Mouse (Mus musculus) layer of hippocampus, adult 2 months (tissue): ENCODE results near the gene Mad2l1bp. TPM values are rescaled to one million over a fixed set of nuclear protein-coding genes. Genes with fewer than 3 reads are reported as not detected.

Experiments used
- DNase-seq, 2 experiments: peaks; one replicate each; pipeline ENCODE4 v3.0.0; 2022; ENCODE audit warnings: low spot score in 2 of 2
- H3K27ac ChIP-seq: fragments of 200-600 bp; 2 replicates; pipeline ENCODE4 v1.8.1; 2022
- H3K4me3 ChIP-seq: fragments of 200-600 bp; 2 replicates; pipeline ENCODE4 v1.8.1; 2022; ENCODE audit warnings: mild to moderate bottlenecking
- CTCF ChIP-seq: fragments of 200-600 bp; conservative IDR thresholded peaks from 2 replicates; pipeline ENCODE4 v1.8.1; 2022; ENCODE audit warnings: antibody characterized with exemption, mild to moderate bottlenecking, moderate library complexity
- long read RNA-seq, 2 experiments: library from polyadenylated mRNA; stranded (forward); transcript quantifications; one replicate each; pipeline ENCODE4 v2.0.0; 2021; ENCODE audit warnings: borderline mapping rate in 2 of 2
- total RNA-seq, 2 experiments: library from RNA; stranded (reverse); gene quantifications; 2 replicates each; pipeline ENCODE4 v1.2.3; 2021

Mad2l1bp gene
- 10 to 100 TPM in 1 of 2 experiments, 1 to 10 TPM in 1; 7.9 to 10.5 TPM for total RNA-seq
- long read RNA-seq, experiment 1, partial matches to known transcripts: 1 of 4 reads
- long read RNA-seq, experiment 1, other reads (novel, unspliced or antisense): 0 of 4 reads
- long read RNA-seq, experiment 2, transcript Mad2l1bp-201 (3 exons, 1,272 nt): major isoform, 8 of 8 reads
- long read RNA-seq, experiment 2, partial matches to known transcripts: 0 of 8 reads
- long read RNA-seq, experiment 2, other reads (novel, unspliced or antisense): 0 of 8 reads

- H3K27ac ChIP-seq: peak within 1 kb of the TSS; percentile 86
- TF ChIP-seq CTCF: no peak
These were observed at the start of gene Mad2l1bp for GRCm38 (mm10) chr17:46152847-46153782. Gene Mad2l1bp, minus strand, starts transcription at chr17:46153553.

GRCm38 (mm10) chr17:46203078-46203477 is 49.7 kb upstream of the Mad2l1bp start:
- peak overlapping the region; percentile 84 for H3K4me3 ChIP-seq
- TF ChIP-seq CTCF: no peak
- peak; percentile 17 to 26 for DNase-seq
- peak overlapping the region; percentile 87 for H3K27ac ChIP-seq

More at GRCm38 (mm10) chr17:46152847-46153782, at the start of gene Mad2l1bp:
- DNase-seq: peak; percentile 86 to 90
- H3K4me3 ChIP-seq: peak within 1 kb of the TSS; percentile 74

DNA sequence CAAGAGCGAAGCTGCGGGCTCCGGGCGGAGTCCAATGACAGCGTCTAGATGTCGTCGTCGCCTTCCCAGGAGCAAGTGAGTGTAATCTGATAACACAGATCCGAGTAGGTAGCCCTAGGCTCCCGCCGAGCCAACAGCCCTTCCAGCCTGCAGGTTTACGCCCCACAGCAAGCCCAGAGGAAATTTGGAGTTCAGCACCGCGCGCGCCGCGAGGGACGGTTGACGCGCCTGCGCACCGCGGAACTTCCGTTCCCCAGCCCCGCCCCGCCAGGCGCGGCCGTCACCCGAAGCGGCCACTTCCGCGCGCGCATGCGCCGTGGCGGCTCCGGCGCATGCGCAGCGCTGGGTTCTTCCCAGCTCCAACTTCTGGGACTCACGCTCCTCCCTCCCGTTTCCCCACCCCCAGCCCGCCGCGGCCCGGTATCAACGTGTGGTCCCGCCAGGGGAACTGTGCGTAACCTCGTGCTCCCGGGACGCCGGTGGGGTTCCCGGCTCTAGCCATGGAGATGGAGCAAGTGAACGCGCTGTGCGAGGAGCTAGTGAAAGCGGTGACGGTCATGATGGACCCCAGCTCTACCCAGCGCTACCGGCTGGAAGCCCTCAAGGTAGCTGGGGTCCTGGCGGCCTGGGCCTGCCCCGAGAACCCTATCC is 49.2 kb upstream of the Mad2l1bp start, which contains the start of the genes Polh and Xpo5:
Polh (minus strand) TSS at position 225 of the 651 bp plus-strand sequence.
Xpo5 (plus strand) TSS at position 362 of the 651 bp plus-strand sequence.
- DNase-seq: peak; percentile 91
- TF ChIP-seq CTCF: peak; percentile 53
- peak within 1 kb of the TSS; percentile 87 for H3K27ac ChIP-seq

GRCm38 (mm10) chr17:46201151-46201550 is 47.8 kb upstream of the Mad2l1bp start:
- H3K27ac ChIP-seq: no peak overlapping the region
- DNase-seq: no peak
- TF ChIP-seq CTCF: no peak
- no peak overlapping the region; the same call in 1 of the 2 replicates for H3K4me3 ChIP-seq

More for the DNA sequence above, 49.2 kb upstream of the Mad2l1bp start, which contains the start of the genes Polh and Xpo5:
- peak within 1 kb of the TSS; percentile 84 for H3K4me3 ChIP-seq

- no peak overlapping the region for H3K27ac ChIP-seq
- TF ChIP-seq CTCF: no peak
- no peak overlapping the region for H3K4me3 ChIP-seq
- DNase-seq: no peak
These were observed 35.5 kb upstream of the Mad2l1bp start for GRCm38 (mm10) chr17:46188829-46189228.

DNA sequence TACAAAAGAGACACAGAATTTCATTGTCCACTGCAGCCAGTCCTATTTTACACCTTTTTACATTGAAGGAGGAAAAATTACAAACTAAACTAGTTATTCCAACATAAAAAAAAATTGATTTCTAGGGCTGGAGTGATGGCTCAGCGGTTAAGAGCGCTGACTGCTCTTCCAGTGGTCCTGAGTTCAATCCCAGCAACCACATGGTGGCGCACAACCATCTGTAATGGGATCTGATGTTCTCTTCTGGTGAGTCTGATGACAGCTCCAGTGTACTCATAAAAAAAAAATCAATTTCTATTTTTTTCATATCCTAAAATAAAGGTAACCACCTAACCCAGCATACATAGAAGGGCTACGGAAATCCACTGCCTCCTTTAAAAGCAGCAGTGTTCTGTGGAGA is 28.9 kb upstream of the Mad2l1bp start:
- Histone ChIP-seq H3K27ac (no peak overlapping the region), H3K4me3 (no peak overlapping the region)
- DNase-seq: no peak
- peak; percentile 72 for TF ChIP-seq CTCF

DNA sequence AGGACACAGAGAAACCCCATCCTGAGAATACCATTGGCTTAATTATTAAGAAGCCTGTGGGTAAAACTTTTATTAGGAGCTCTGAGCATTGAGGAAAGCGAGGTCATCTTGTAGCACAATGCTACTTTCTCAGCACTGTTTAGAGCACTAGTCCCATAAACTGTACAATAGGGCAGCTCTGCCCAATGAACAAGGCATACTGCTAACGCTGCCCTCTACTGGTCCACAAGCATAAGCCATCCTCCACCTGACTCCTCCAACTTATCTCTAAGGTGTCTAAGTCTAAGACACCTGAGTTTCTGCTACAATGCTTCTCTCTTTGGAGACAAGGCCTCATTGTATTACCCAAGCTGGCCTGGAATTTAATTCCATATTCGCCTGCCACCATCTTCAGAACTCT is 17.2 kb upstream of the Mad2l1bp start:
- Histone ChIP-seq H3K27ac (no peak overlapping the region), H3K4me3 (no peak overlapping the region)
- no peak for DNase-seq
- TF ChIP-seq CTCF: peak; percentile 80

GRCm38 (mm10) chr17:46168768-46169167 is 15.4 kb upstream of the Mad2l1bp start:
- Histone ChIP-seq H3K4me3 (no peak overlapping the region), H3K27ac (no peak overlapping the region)
- no peak for TF ChIP-seq CTCF
- no peak for DNase-seq

- TF ChIP-seq CTCF: no peak
- DNase-seq: no peak
- Histone ChIP-seq H3K4me3 (no peak overlapping the region), H3K27ac (no peak overlapping the region)
These were observed 15.0 kb upstream of the Mad2l1bp start for GRCm38 (mm10) chr17:46168318-46168717.

- Histone ChIP-seq H3K27ac (peak overlapping the region; percentile 39; the same call in 1 of the 2 replicates), H3K4me3 (no peak overlapping the region)
- TF ChIP-seq CTCF: peak; percentile 68
- DNase-seq: peak in 1 of 2 experiments; percentile 47
These were observed 13.7 kb upstream of the Mad2l1bp start for GRCm38 (mm10) chr17:46167014-46167413.

DNA sequence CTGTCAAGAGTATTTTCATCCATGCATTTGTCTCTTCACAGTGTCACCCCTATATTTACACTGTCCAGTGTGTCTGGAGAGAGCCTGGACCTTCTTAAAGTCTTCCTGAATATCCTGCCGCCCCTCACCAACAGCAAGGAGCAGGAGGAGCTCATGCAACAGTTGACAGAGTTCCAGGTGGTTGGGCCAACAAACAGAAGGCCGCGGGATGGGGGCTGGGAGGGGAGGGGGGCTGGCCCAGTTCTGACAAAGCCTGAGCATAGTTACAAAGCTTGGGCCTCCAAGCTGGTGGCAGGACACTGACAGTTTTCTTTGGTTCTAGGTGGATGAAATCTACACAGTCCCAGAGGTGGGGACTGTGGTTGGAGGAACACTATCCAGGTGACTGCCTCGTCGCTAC is 12.9 kb upstream of the Mad2l1bp start:
- DNase-seq: no peak
- no peak overlapping the region for H3K4me3 ChIP-seq
- peak overlapping the region; percentile 39; the same call in 1 of the 2 replicates for H3K27ac ChIP-seq
- TF ChIP-seq CTCF: no peak

DNA sequence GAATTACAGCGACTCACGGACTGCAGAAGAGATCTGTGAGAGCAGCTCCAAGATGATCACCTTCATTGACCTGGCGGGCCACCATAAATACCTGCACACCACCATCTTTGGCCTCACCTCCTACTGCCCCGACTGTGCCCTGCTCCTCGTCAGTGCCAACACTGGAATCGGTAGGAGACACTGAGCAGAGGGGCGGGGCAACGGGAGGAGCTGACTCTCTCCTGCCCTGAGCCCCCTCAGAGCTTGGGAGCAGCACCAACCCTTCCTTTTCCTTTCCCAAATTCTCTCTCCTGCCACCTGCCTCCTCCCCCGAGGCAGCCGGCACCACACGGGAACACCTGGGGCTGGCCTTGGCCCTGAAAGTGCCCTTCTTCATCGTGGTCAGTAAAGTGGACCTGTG is 12.1 kb upstream of the Mad2l1bp start:
- no peak for DNase-seq
- no peak overlapping the region for H3K4me3 ChIP-seq
- H3K27ac ChIP-seq: no peak overlapping the region
- TF ChIP-seq CTCF: no peak

- Histone ChIP-seq H3K27ac (no peak overlapping the region), H3K4me3 (no peak overlapping the region)
- no peak for DNase-seq
- no peak for TF ChIP-seq CTCF
These were observed 11.4 kb upstream of the Mad2l1bp start for GRCm38 (mm10) chr17:46164791-46165190.
